Mouse (Mus musculus): Measurements from ENCODE around the gene Sirt6.

- TF ChIP-seq CHD2 (IDR thresholded peaks at IDR 0.05; ENCODE audit: low read depth, low read length) (no peak), HCFC1 (IDR thresholded peaks at IDR 0.05; ENCODE audit: borderline replicate concordance, insufficient read depth, low read length) (no peak)
These were observed 33.7 kb downstream of the Sirt6 start for GRCm38 (mm10) chr10:81593935-81594334.
